Mouse (Mus musculus): ENCODE data around the gene Ube2i. TPM values are rescaled to one million over a fixed set of nuclear protein-coding genes. Genes with fewer than 3 reads are reported as not detected.
A peak's percentile ranks its signal among the peaks of the same experiment; 100 is the strongest.

Gene Ube2i
- 611 and 640 TPM in 2 replicates for polyA plus RNA-seq (2015; fragmentation: Nextera tagmentation; extraction: Ambion mirVana)

DNA sequence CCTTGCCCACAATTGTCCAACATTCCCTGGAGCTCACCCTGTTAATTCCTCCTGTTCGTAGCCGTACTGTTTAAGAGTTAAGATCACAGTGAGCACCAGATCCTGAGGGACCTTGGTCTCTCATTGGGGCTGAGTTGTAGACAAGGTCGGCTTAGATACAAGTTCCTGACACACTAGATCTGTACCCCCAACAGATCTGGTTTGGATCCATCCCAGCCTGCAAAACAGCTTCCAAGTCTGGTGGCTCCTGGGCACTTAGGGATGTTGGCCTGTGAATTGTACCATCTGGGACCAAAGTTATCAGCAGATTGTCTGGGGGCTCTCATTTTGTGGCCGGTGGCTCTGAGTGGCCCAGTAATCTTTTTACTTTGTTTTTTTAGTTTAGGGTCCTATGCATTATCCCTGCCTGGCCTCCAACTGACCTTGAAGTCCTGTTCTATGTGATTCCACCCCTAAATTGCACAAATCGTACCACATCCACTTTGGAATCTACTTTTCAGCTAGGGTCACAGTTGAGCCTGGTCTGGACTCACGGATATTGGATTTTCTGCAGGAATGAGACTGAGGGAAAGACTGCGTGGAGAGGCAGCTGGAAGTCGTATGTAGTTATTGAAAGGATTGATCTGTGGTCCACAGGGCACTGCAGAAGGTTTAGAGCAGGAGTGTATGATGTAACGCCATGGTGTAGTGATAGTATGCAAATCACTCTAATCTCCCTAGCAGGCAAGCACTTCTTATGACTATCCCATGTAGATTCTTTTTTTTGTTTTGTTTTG, at the start of gene Ube2i:
Ube2i (minus strand) TSS at position 52 of the 776 bp plus-strand sequence.
- Histone ChIP-seq H3K4me1 (ENCODE audit: insufficient read depth, low read length) (peaks cover 29% of the 10 kb centered on the region), H3K36me3 (ENCODE audit: insufficient read depth, low read length) (peaks cover 6% of the 10 kb centered on the region; the same call in 1 of the 2 replicates), H3K27me3 (ENCODE audit: insufficient read depth, low read length) (no peaks in the 10 kb centered on the region), H3K9me3 (ENCODE audit: low read length) (no peaks in the 10 kb centered on the region), H3K27ac (ENCODE audit: low read length) (peak within 1 kb of the TSS; percentile 100), H3K4me2 (replicated peaks; ENCODE audit: low read depth, low read length) (peak within 1 kb of the TSS; percentile 100), H3K4me3 (ENCODE audit: low read length) (peak within 1 kb of the TSS; percentile 100), H3K9ac (replicated peaks; ENCODE audit: low read length) (peak within 1 kb of the TSS; percentile 99)
- no peak for ATAC-seq (ENCODE audit: low FRiP score, low TSS enrichment)
- WGBS = 80% methylated on average over 9 of the region's 9 CpGs

DNA sequence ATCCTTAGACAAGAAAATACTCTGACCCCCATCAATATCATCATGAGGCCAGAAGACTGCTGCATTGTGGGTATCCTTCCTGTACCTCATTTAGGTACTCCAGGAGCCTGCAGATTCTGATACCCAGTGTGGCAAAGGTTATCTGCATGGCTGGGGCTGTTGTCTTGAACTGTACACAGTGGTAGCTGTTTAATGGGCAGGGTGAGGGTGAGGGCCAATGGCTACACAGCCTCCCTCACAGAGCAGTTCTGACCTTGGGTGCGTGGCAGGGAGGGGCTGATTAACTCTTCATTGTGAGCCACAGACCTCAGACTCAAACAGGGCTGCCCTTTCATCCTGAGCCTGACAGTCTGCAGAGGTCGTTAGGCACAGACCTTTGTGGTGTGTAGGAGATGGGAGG, 48.5 kb upstream of the Ube2i start:
- WGBS = 5% methylated on average over 2 of the region's 2 CpGs
- no peak for ATAC-seq (ENCODE audit: low FRiP score, low TSS enrichment)
- no peaks in the 10 kb centered on the region for H3K27me3 ChIP-seq (ENCODE audit: insufficient read depth, low read length)
- no peaks in the 10 kb centered on the region for H3K36me3 ChIP-seq (ENCODE audit: insufficient read depth, low read length)
- no peak overlapping the region for H3K4me3 ChIP-seq (ENCODE audit: low read length)
- H3K9me3 ChIP-seq (ENCODE audit: low read length) = no peaks in the 10 kb centered on the region
- H3K4me2 ChIP-seq (replicated peaks; ENCODE audit: low read depth, low read length) = no peak overlapping the region
- H3K9ac ChIP-seq (replicated peaks; ENCODE audit: low read length) = no peak overlapping the region
- no peak overlapping the region for H3K27ac ChIP-seq (ENCODE audit: low read length)
- H3K4me1 ChIP-seq (ENCODE audit: insufficient read depth, low read length) = no peaks in the 10 kb centered on the region

DNA sequence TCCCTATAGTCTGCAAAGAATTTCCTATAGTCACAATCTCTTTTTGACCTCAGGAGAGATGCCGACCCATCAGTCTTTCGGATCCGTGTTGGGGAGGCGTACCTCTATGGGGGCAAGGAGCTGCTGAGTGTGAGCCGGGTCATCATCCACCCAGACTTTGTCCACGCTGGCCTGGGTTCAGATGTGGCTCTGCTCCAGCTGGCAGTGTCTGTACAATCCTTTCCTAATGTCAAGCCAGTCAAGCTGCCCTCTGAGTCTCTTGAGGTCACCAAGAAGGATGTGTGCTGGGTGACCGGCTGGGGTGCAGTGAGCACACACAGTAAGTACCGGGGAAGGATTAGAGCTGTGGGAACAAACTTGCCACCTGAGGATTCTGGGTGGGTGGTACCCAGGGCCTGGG, 46.4 kb upstream of the Ube2i start:
- Histone ChIP-seq H3K4me2 (replicated peaks; ENCODE audit: low read depth, low read length) (no peak overlapping the region), H3K27me3 (ENCODE audit: insufficient read depth, low read length) (no peaks in the 10 kb centered on the region), H3K27ac (ENCODE audit: low read length) (no peak overlapping the region), H3K4me1 (ENCODE audit: insufficient read depth, low read length) (no peaks in the 10 kb centered on the region), H3K36me3 (ENCODE audit: insufficient read depth, low read length) (no peaks in the 10 kb centered on the region), H3K4me3 (ENCODE audit: low read length) (no peak overlapping the region), H3K9me3 (ENCODE audit: low read length) (no peaks in the 10 kb centered on the region), H3K9ac (replicated peaks; ENCODE audit: low read length) (no peak overlapping the region)
- WGBS = 86% methylated on average over 8 of the region's 8 CpGs
- ATAC-seq (ENCODE audit: low FRiP score, low TSS enrichment) = no peak

DNA sequence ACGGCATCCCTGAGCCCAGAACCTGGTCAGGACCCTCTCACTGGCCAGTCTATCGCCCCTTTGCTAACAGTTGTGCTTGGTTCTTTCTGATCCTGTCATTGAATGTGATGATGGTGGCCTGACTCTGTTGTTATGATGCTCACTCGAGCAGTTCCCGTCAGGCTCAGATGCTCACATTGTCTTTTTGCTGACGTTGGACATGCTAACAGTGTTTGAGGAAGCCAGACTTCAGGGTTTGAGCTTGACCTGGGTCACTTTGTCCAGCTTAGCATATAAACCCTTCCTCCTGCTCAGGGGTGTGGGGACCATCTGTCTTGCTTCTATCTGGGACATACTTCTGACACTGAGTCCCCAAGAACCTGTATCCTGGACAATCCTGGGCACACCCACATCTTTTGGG, 43.9 kb upstream of the Ube2i start, which contains the start of gene Prss29:
Prss29 (plus strand) TSS at position 301 of the 400 bp plus-strand sequence.
- Histone ChIP-seq H3K27me3 (ENCODE audit: insufficient read depth, low read length) (no peaks in the 10 kb centered on the region), H3K27ac (ENCODE audit: low read length) (no peak within 1 kb of the TSS), H3K9ac (replicated peaks; ENCODE audit: low read length) (no peak within 1 kb of the TSS), H3K9me3 (ENCODE audit: low read length) (no peaks in the 10 kb centered on the region), H3K36me3 (ENCODE audit: insufficient read depth, low read length) (no peaks in the 10 kb centered on the region), H3K4me1 (ENCODE audit: insufficient read depth, low read length) (no peaks in the 10 kb centered on the region), H3K4me3 (ENCODE audit: low read length) (no peak within 1 kb of the TSS), H3K4me2 (replicated peaks; ENCODE audit: low read depth, low read length) (no peak within 1 kb of the TSS)
- ATAC-seq (ENCODE audit: low FRiP score, low TSS enrichment) = no peak
- WGBS = 74% methylated on average over 5 of the region's 5 CpGs

DNA sequence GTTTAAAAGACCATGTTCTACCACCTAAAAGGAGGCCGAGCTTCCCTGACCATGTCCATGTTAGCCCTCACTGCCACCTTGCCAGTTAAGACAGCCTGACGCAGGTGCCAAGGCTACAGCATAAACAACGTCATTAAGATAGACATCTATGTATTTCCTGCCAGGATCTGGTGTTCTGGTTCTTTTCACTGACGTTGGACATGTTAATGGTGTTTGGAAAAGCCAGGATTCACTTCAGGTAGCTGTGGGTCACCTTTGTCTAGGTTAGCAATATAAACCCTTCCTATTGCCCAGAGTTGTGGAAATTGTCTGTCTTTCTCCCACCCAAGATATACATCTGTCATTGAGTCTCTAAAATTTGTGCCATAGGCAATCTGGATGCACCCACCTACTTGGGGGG, 33.9 kb upstream of the Ube2i start, which contains the start of gene Prss28:
Prss28 (plus strand) TSS at position 301 of the 400 bp plus-strand sequence.
- Histone ChIP-seq H3K27ac (ENCODE audit: low read length) (no peak within 1 kb of the TSS), H3K9ac (replicated peaks; ENCODE audit: low read length) (no peak within 1 kb of the TSS), H3K4me1 (ENCODE audit: insufficient read depth, low read length) (no peaks in the 10 kb centered on the region; the same call in 1 of the 2 replicates), H3K4me2 (replicated peaks; ENCODE audit: low read depth, low read length) (no peak within 1 kb of the TSS), H3K4me3 (ENCODE audit: low read length) (no peak within 1 kb of the TSS), H3K9me3 (ENCODE audit: low read length) (no peaks in the 10 kb centered on the region), H3K36me3 (ENCODE audit: insufficient read depth, low read length) (no peaks in the 10 kb centered on the region), H3K27me3 (ENCODE audit: insufficient read depth, low read length) (no peaks in the 10 kb centered on the region)
- no peak for ATAC-seq (ENCODE audit: low FRiP score, low TSS enrichment)
- 72% methylated on average over 4 of the region's 4 CpGs for WGBS

DNA sequence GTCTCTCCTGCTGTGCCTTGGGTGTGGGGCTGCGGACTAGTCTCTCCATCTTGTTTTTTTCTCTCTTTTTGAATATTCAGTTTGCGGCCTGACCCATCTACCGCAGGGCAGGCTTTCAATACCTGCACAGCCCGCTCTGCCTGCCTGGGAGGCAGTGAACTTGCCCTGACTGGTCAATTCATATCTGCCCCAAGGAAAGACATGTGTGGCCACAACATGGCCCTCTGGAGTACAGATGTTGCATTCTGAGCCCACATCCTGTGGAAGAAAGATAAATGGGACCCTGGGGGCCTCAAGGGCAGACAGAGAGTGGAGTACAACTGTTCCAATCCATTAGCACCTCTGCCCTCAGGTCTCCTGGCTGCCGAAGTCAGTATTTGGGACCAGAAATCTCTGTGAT, 23.7 kb upstream of the Ube2i start, which contains the start of gene Prss34:
Prss34 (plus strand) TSS at position 301 of the 400 bp plus-strand sequence.
- WGBS = 75% methylated on average over 5 of the region's 5 CpGs
- Histone ChIP-seq H3K4me3 (ENCODE audit: low read length) (no peak within 1 kb of the TSS), H3K36me3 (ENCODE audit: insufficient read depth, low read length) (no peaks in the 10 kb centered on the region), H3K9ac (replicated peaks; ENCODE audit: low read length) (no peak within 1 kb of the TSS), H3K27me3 (ENCODE audit: insufficient read depth, low read length) (no peaks in the 10 kb centered on the region), H3K9me3 (ENCODE audit: low read length) (no peaks in the 10 kb centered on the region), H3K4me2 (replicated peaks; ENCODE audit: low read depth, low read length) (no peak within 1 kb of the TSS), H3K27ac (ENCODE audit: low read length) (no peak within 1 kb of the TSS), H3K4me1 (ENCODE audit: insufficient read depth, low read length) (no peaks in the 10 kb centered on the region)
- ATAC-seq (ENCODE audit: low FRiP score, low TSS enrichment) = no peak

DNA sequence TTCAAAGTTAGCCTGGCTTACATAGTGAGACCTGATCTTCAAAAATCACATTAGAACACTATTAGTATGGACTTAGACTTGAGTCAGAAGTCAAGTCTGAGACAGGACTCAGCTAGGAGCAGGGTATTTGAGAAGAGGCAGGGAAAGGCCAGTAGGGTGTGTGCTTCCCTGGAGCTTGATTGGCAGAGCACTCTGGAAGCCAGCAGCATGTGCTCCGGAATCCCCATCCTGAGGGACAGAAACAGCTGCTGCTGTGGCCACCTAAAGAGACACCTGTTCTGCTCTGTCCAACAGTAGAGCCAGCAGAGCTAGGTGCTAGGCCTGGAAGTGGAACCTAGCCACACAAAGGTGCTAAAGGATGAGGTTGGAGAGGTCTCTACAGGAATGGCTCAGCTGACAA, 19.7 kb upstream of the Ube2i start:
- no peaks in the 10 kb centered on the region for H3K9me3 ChIP-seq (ENCODE audit: low read length)
- no peak overlapping the region for H3K4me3 ChIP-seq (ENCODE audit: low read length)
- no peaks in the 10 kb centered on the region for H3K36me3 ChIP-seq (ENCODE audit: insufficient read depth, low read length)
- no peak overlapping the region for H3K9ac ChIP-seq (replicated peaks; ENCODE audit: low read length)
- no peaks in the 10 kb centered on the region for H3K4me1 ChIP-seq (ENCODE audit: insufficient read depth, low read length)
- H3K4me2 ChIP-seq (replicated peaks; ENCODE audit: low read depth, low read length) = no peak overlapping the region
- no peak overlapping the region for H3K27ac ChIP-seq (ENCODE audit: low read length)
- ATAC-seq (ENCODE audit: low FRiP score, low TSS enrichment) = no peak
- no peaks in the 10 kb centered on the region for H3K27me3 ChIP-seq (ENCODE audit: insufficient read depth, low read length)
- 65% methylated on average over 1 of the region's 1 CpGs for WGBS

DNA sequence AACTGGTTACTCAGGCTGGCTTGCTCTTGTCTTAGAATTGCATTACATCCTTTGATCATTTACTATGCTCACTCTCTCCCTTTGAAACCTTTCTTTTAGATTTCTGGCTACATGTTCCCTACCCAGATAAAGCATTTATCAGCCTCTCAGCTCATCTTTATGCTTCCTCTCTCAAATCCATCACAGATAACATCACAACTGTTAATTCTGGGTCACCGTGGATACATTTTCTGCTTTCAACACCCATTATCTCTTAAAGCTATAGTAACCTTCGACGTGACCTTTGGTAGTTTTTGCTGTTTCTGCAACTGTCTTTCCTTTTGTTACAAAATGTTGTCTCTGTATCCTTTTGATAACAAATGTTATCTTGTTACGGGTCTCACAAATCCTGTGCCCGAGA, 19.1 kb upstream of the Ube2i start:
- no peaks in the 10 kb centered on the region for H3K36me3 ChIP-seq (ENCODE audit: insufficient read depth, low read length)
- 78% methylated on average over 5 of the region's 5 CpGs for WGBS
- no peaks in the 10 kb centered on the region for H3K4me1 ChIP-seq (ENCODE audit: insufficient read depth, low read length)
- ATAC-seq (ENCODE audit: low FRiP score, low TSS enrichment) = no peak
- no peaks in the 10 kb centered on the region for H3K9me3 ChIP-seq (ENCODE audit: low read length)
- no peaks in the 10 kb centered on the region for H3K27me3 ChIP-seq (ENCODE audit: insufficient read depth, low read length)
- H3K4me2 ChIP-seq (replicated peaks; ENCODE audit: low read depth, low read length) = no peak overlapping the region
- H3K9ac ChIP-seq (replicated peaks; ENCODE audit: low read length) = no peak overlapping the region
- H3K4me3 ChIP-seq (ENCODE audit: low read length) = no peak overlapping the region
- no peak overlapping the region for H3K27ac ChIP-seq (ENCODE audit: low read length)

DNA sequence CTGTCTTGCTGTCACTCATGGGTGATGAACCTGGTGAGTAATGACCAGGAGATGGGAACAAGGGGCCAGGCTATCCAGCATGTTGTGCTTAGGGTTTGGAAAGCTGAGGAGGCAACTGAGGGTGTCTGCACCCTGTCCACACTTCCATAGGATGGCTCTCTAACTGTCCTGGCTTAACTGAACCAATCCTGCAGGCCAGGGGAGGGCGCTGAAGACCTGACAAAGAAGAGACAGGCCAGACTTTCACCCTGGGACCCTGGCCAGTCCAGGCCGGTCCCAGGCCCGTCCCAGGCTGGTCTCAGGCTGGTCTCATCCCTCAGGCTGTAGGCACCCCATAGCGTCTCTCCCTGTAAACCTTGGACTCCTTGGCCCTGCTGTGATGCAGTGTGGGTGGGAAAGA, 16.0 kb upstream of the Ube2i start:
- Histone ChIP-seq H3K4me1 (ENCODE audit: insufficient read depth, low read length) (no peaks in the 10 kb centered on the region), H3K27ac (ENCODE audit: low read length) (no peak overlapping the region), H3K4me3 (ENCODE audit: low read length) (no peak overlapping the region), H3K9me3 (ENCODE audit: low read length) (no peaks in the 10 kb centered on the region), H3K9ac (replicated peaks; ENCODE audit: low read length) (no peak overlapping the region), H3K36me3 (ENCODE audit: insufficient read depth, low read length) (no peaks in the 10 kb centered on the region), H3K4me2 (replicated peaks; ENCODE audit: low read depth, low read length) (no peak overlapping the region), H3K27me3 (ENCODE audit: insufficient read depth, low read length) (no peaks in the 10 kb centered on the region)
- ATAC-seq (ENCODE audit: low FRiP score, low TSS enrichment) = no peak
- WGBS = 42% methylated on average over 4 of the region's 4 CpGs

DNA sequence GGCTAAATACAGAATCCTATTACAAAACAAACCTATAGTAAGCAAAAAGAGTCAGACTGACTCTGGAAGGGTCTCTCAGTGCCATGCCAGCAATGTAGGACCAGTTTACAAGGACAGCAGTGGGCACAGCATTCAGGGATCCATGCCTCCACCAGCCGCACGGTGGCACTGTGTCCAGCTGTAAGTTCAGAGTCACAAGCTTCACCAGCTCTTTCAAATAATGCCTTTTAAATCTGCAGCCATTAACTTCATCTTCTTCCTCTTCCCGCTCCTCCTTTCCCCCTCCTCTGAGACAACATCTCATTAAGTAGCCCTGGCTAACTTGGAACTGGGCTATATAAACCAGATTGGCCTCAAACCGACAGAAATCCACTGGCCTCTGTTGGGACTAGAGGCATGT, 14.4 kb upstream of the Ube2i start:
- Histone ChIP-seq H3K4me1 (ENCODE audit: insufficient read depth, low read length) (no peaks in the 10 kb centered on the region), H3K36me3 (ENCODE audit: insufficient read depth, low read length) (no peaks in the 10 kb centered on the region), H3K4me2 (replicated peaks; ENCODE audit: low read depth, low read length) (no peak overlapping the region), H3K27ac (ENCODE audit: low read length) (no peak overlapping the region), H3K9ac (replicated peaks; ENCODE audit: low read length) (no peak overlapping the region), H3K27me3 (ENCODE audit: insufficient read depth, low read length) (no peaks in the 10 kb centered on the region), H3K9me3 (ENCODE audit: low read length) (no peaks in the 10 kb centered on the region), H3K4me3 (ENCODE audit: low read length) (no peak overlapping the region)
- 15% methylated on average over 4 of the region's 4 CpGs for WGBS
- no peak for ATAC-seq (ENCODE audit: low FRiP score, low TSS enrichment)

Data from kidney, embryonic 16.5 days (tissue).